9 mouse cellular contexts compared by ENCODE assay signal in genomic region chrX:151055559-151055958, GRCm38 (mm10). TPM values are rescaled to one million over a fixed set of nuclear protein-coding genes. Genes with fewer than 3 reads are reported as not detected.
DNase-seq lines count a peak whose midpoint lies in the region; ATAC-seq and TF ChIP-seq lines count a peak whose summit lies in the region.
"Had no signal": no experiment of that assay in that cellular context is flagged by ENCODE, and none has a peak within 500 bp of the region (broad histone marks: within the 10 kb centered on the region; RNA-seq: fewer than 3 reads in every experiment).

No protein-coding gene starts in this region.

- peak; percentile 34 for DNase-seq in adrenal gland, postnatal 14 days
- no peak for DNase-seq in adrenal gland, adult 8-10 months
- DNase-seq in brain, embryonic 14.5 days (ENCODE audit: low read depth) = peak; percentile 8
- DNase-seq in B cell, adult 2 months = no peak

- H3K9ac ChIP-seq in intestine, embryonic 15.5 days = no peak overlapping the region
- no peak overlapping the region for H3K9ac ChIP-seq in lung, embryonic 15.5 days
- no peak overlapping the region for H3K9ac ChIP-seq in midbrain, embryonic 15.5 days
- H3K9ac ChIP-seq: limb, embryonic 12.5 days had no signal

- ATAC-seq in intestine, embryonic 15.5 days = peak; percentile 90
- peak; percentile 79; the same call in 1 of the 2 replicates for ATAC-seq in lung, embryonic 15.5 days (ENCODE audit: borderline replicate concordance, extremely low read depth, low FRiP score, low TSS enrichment)
- ATAC-seq in CD4-positive, CD25-positive, alpha-beta regulatory T cell, adult 4 months = no peak
- ATAC-seq in midbrain, embryonic 15.5 days (replicated peaks) = no peak

- no peaks in the 10 kb centered on the region for H3K27me3 ChIP-seq in intestine, embryonic 15.5 days (replicated peaks)
- H3K27me3 ChIP-seq in lung, embryonic 15.5 days = no peaks in the 10 kb centered on the region
- no peaks in the 10 kb centered on the region for H3K27me3 ChIP-seq in midbrain, embryonic 15.5 days (replicated peaks)

- peaks cover 2% of the 10 kb centered on the region; the same call in 1 of the 2 replicates for H3K4me1 ChIP-seq in intestine, embryonic 15.5 days (replicated peaks)
- peaks cover 21% of the 10 kb centered on the region for H3K4me1 ChIP-seq in lung, embryonic 15.5 days
- peaks cover 9% of the 10 kb centered on the region for H3K4me1 ChIP-seq in midbrain, embryonic 15.5 days

- H3K27ac ChIP-seq in intestine, embryonic 15.5 days = no peak overlapping the region
- H3K27ac ChIP-seq in lung, embryonic 15.5 days = no peak overlapping the region
- H3K27ac ChIP-seq in midbrain, embryonic 15.5 days = no peak overlapping the region
- H3K27ac ChIP-seq: limb, embryonic 12.5 days had no signal

- 17% methylated on average over 1 of the region's 1 CpGs for WGBS in intestine, embryonic 15.5 days
- WGBS in lung, embryonic 15.5 days = 11% methylated on average over 1 of the region's 1 CpGs
- WGBS in midbrain, embryonic 15.5 days = 14% methylated on average over 1 of the region's 1 CpGs

- no peaks in the 10 kb centered on the region for H3K36me3 ChIP-seq in intestine, embryonic 15.5 days
- no peaks in the 10 kb centered on the region for H3K36me3 ChIP-seq in lung, embryonic 15.5 days
- no peaks in the 10 kb centered on the region for H3K36me3 ChIP-seq in midbrain, embryonic 15.5 days (replicated peaks)
- H3K36me3 ChIP-seq: limb, embryonic 12.5 days had no signal

- H3K4me2 ChIP-seq in intestine, embryonic 15.5 days (replicated peaks) = no peak overlapping the region
- no peak overlapping the region for H3K4me2 ChIP-seq in lung, embryonic 15.5 days
- no peak overlapping the region for H3K4me2 ChIP-seq in midbrain, embryonic 15.5 days

- H3K4me3 ChIP-seq in intestine, embryonic 15.5 days (replicated peaks) = no peak overlapping the region
- no peak overlapping the region for H3K4me3 ChIP-seq in lung, embryonic 15.5 days
- no peak overlapping the region for H3K4me3 ChIP-seq in midbrain, embryonic 15.5 days
- H3K4me3 ChIP-seq: limb, embryonic 12.5 days had no signal

- no peak for TF ChIP-seq POLR2A in brain, embryonic 14.5 days (IDR thresholded peaks at IDR 0.05; ENCODE audit: borderline replicate concordance, extremely low read depth, insufficient read depth, insufficient read length, poor library complexity, severe bottlenecking)

- no peak for TF ChIP-seq CTCF in brain, embryonic 14.5 days (IDR thresholded peaks at IDR 0.05; ENCODE audit: borderline replicate concordance, extremely low read depth, insufficient read depth, insufficient read length)

- H3K9me3 ChIP-seq in intestine, embryonic 15.5 days = no peaks in the 10 kb centered on the region
- no peaks in the 10 kb centered on the region for H3K9me3 ChIP-seq in lung, embryonic 15.5 days
- H3K9me3 ChIP-seq in midbrain, embryonic 15.5 days = no peaks in the 10 kb centered on the region
- H3K9me3 ChIP-seq: limb, embryonic 12.5 days had no signal

RNA-seq across cellular contexts. Expression of gene Fgd1, which starts 9.6 kb away (rescaled TPM):
- total RNA-seq in adrenal gland, postnatal 14 days (2021) = 25.6 TPM in 2 replicates
- total RNA-seq in adrenal gland, adult 8-10 months (2022) = 10 to 100 TPM; 17.1 to 25.9 (median 24.3) TPM
- polyA plus RNA-seq in brain, embryonic 14.5 days (2012; rRNA removed) = 33.5 and 47.7 TPM in 2 replicates
- 6.8 and 7.1 TPM in 2 replicates for polyA plus RNA-seq in intestine, embryonic 15.5 days (2015; fragmentation: Nextera tagmentation; extraction: Ambion mirVana)
- 10.7 and 10.8 TPM in 2 replicates for polyA plus RNA-seq in lung, embryonic 15.5 days (2015; fragmentation: Nextera tagmentation; extraction: Ambion mirVana)
- polyA plus RNA-seq in CD4-positive, CD25-positive, alpha-beta regulatory T cell, adult 4 months (2017; shearing (Covaris generic)) = not detected
- polyA plus RNA-seq in midbrain, embryonic 15.5 days (2015; fragmentation: Nextera tagmentation; extraction: Ambion mirVana) = 15.7 and 16.2 TPM in 2 replicates

RNA-seq across cellular contexts. Expression of gene Gnl3l, which starts 38.4 kb away (rescaled TPM):
- total RNA-seq in adrenal gland, postnatal 14 days (2021) = 58.7 and 59.9 TPM in 2 replicates
- 10 to 100 TPM; 79.3 to 90.8 (median 85.5) TPM for total RNA-seq in adrenal gland, adult 8-10 months (2022)
- polyA plus RNA-seq in brain, embryonic 14.5 days (2012; rRNA removed) = 48.2 and 69.1 TPM in 2 replicates
- 26.2 and 28.0 TPM in 2 replicates for polyA plus RNA-seq in intestine, embryonic 15.5 days (2015; fragmentation: Nextera tagmentation; extraction: Ambion mirVana)
- polyA plus RNA-seq in lung, embryonic 15.5 days (2015; fragmentation: Nextera tagmentation; extraction: Ambion mirVana) = 27.0 and 27.6 TPM in 2 replicates
- polyA plus RNA-seq in CD4-positive, CD25-positive, alpha-beta regulatory T cell, adult 4 months (2017; shearing (Covaris generic)) = 10 to 100 TPM; 21.3 to 31.7 TPM
- 86.0 and 97.9 TPM in 2 replicates for polyA plus RNA-seq in midbrain, embryonic 15.5 days (2015; fragmentation: Nextera tagmentation; extraction: Ambion mirVana)

RNA-seq across cellular contexts. Expression of gene Tsr2, which starts 40.8 kb away (rescaled TPM):
- 32.9 and 33.6 TPM in 2 replicates for total RNA-seq in adrenal gland, postnatal 14 days (2021)
- total RNA-seq in adrenal gland, adult 8-10 months (2022) = 10 to 100 TPM; 50.4 to 58.4 (median 54.8) TPM
- 28.2 and 28.4 TPM in 2 replicates for polyA plus RNA-seq in brain, embryonic 14.5 days (2012; rRNA removed)
- polyA plus RNA-seq in intestine, embryonic 15.5 days (2015; fragmentation: Nextera tagmentation; extraction: Ambion mirVana) = 29.9 and 32.7 TPM in 2 replicates
- polyA plus RNA-seq in lung, embryonic 15.5 days (2015; fragmentation: Nextera tagmentation; extraction: Ambion mirVana) = 33.1 and 33.4 TPM in 2 replicates
- polyA plus RNA-seq in CD4-positive, CD25-positive, alpha-beta regulatory T cell, adult 4 months (2017; shearing (Covaris generic)) = 10 to 100 TPM; 16.2 to 21.0 TPM
- 40.6 and 41.3 TPM in 2 replicates for polyA plus RNA-seq in midbrain, embryonic 15.5 days (2015; fragmentation: Nextera tagmentation; extraction: Ambion mirVana)

Comparison
In these comparisons a context has a peak if more than half of its experiments do, and no peak if none do; other contexts are left out.
1. DNase-seq: peak in adrenal gland, postnatal 14 days (single experiment) and brain, embryonic 14.5 days (single experiment); none in adrenal gland, adult 8-10 months (single experiment) and B cell, adult 2 months (0 of 2).
2. ATAC-seq: peak in intestine, embryonic 15.5 days (single experiment) and lung, embryonic 15.5 days (single experiment); none in CD4-positive, CD25-positive, alpha-beta regulatory T cell, adult 4 months (single experiment) and midbrain, embryonic 15.5 days (single experiment).